Mouse (Mus musculus) intestine, embryonic 16.5 days (tissue): ENCODE results near the gene Asdurf. TPM values are rescaled to one million over a fixed set of nuclear protein-coding genes. Genes with fewer than 3 reads are reported as not detected.
"Not testable (repeated sequence)": the region's sequence is repeated elsewhere in the genome, so short reads cannot be mapped to it uniquely, and the experiment has no call there.

ENCODE experiments used
- ATAC-seq: fragments of 200-750 bp; cut with Nextera tagmentation; 2 replicates; pipeline ENCODE4 v1.8.0; 2017; ENCODE audit warnings: moderate TSS enrichment, moderate library complexity
- H3K27ac ChIP-seq: fragments of 300-500 bp; sonication (generic); 2 replicates; pipeline ENCODE4 v1.5.1; 2014; ENCODE audit warnings: mild to moderate bottlenecking, low read length
- H3K27me3 ChIP-seq: fragments of 300-500 bp; sonication (generic); replicated peaks from 2 replicates; pipeline ENCODE4 v1.6.1; 2014; ENCODE audit warnings: low read length, control low read depth, mixed read lengths; ENCODE audit not compliant: control insufficient read depth, insufficient read depth
- H3K36me3 ChIP-seq: fragments of 300-500 bp; sonication (generic); 2 replicates; pipeline ENCODE4 v1.6.1; 2014; ENCODE audit warnings: low read length, control low read depth; ENCODE audit not compliant: control insufficient read depth, insufficient read depth
- H3K4me1 ChIP-seq: fragments of 300-500 bp; sonication (generic); 2 replicates; pipeline ENCODE4 v1.6.1; 2014; ENCODE audit warnings: low read length, control low read depth, mixed read lengths; ENCODE audit not compliant: control insufficient read depth, insufficient read depth
- H3K4me2 ChIP-seq: fragments of 300-500 bp; sonication (generic); 2 replicates; pipeline ENCODE4 v1.6.1; 2014; ENCODE audit warnings: low read depth, low read length, control low read depth
- H3K4me3 ChIP-seq: fragments of 300-500 bp; sonication (generic); 2 replicates; pipeline ENCODE4 v1.5.1; 2014; ENCODE audit warnings: mild to moderate bottlenecking, low read length
- H3K9ac ChIP-seq: fragments of 300-500 bp; sonication (generic); 2 replicates; pipeline ENCODE4 v1.6.1; 2014; ENCODE audit warnings: low read depth, low read length
- H3K9me3 ChIP-seq: fragments of 300-500 bp; sonication (generic); 2 replicates; pipeline ENCODE4 v1.6.1; 2016; ENCODE audit warnings: low read length, control low read depth; ENCODE audit not compliant: control insufficient read depth
- WGBS: fragments of 180-500 bp; shearing (Covaris S2); extraction: QIAGEN DNeasy Blood & Tissue Kit; methylation state at CpG from one replicate; pipeline ENCODE4 v1.1.7; 2014; 5-methylcytosine and 5-hydroxymethylcytosine counted together
- polyA plus RNA-seq: library from polyadenylated mRNA; unstranded; fragments of >200 nt; fragmentation: Nextera tagmentation; extraction: Ambion mirVana; gene quantifications from 2 replicates; pipeline ENCODE4 v1.2.1, GENCODE M21; 2015

The Asdurf gene
- polyA plus RNA-seq, 1 experiment from 2014 or later, result 7.5 TPM

DNA sequence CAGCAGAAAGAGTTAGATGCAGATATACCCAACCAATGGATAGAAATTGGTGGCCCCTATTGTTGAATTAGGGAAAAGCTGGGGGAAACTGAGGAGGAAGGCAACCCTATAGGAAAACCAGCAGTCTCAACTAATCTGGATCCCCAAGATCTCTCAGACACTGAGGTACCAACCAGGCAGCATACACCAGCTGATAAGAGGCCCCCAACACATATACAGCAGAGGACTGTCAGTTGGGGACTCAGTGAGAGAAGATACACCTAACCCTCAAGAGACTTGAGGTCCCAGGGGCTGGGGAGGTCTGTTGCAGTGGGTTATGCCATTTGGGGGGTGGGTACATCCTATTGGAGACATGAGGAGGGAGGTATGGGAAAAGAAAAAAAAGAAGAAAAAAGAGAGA, 17.0 kb downstream of the Asdurf start:
- no peaks in the 10 kb centered on the region for H3K36me3 ChIP-seq
- H3K9ac ChIP-seq, result no peak overlapping the region
- no peak for ATAC-seq
- H3K27me3 ChIP-seq, result no peaks in the 10 kb centered on the region
- H3K9me3 ChIP-seq, result no peaks in the 10 kb centered on the region
- H3K27ac ChIP-seq, result no peak overlapping the region
- no peaks in the 10 kb centered on the region for H3K4me1 ChIP-seq
- H3K4me3 ChIP-seq, result no peak overlapping the region
- no peak overlapping the region for H3K4me2 ChIP-seq

- H3K27me3 ChIP-seq, H3K4me1 ChIP-seq, ATAC-seq, H3K27ac ChIP-seq, H3K9me3 ChIP-seq, H3K4me3 ChIP-seq, H3K4me2 ChIP-seq, H3K36me3 ChIP-seq, H3K9ac ChIP-seq: not testable (repeated sequence)
- WGBS, result 61% methylated on average over 5 of the region's 5 CpGs
Measured at GRCm38 (mm10) chr1:53333527-53333926, 18.9 kb downstream of the Asdurf start.

GRCm38 (mm10) chr1:53324827-53325494, 27.5 kb downstream of the Asdurf start:
- Histone ChIP-seq H3K27ac (no peak overlapping the region), H3K4me2 (no peak overlapping the region), H3K36me3 (no peaks in the 10 kb centered on the region; the same call in 1 of the 2 replicates), H3K27me3 (no peaks in the 10 kb centered on the region), H3K9ac (no peak overlapping the region), H3K4me3 (no peak overlapping the region), H3K4me1 (no peaks in the 10 kb centered on the region), H3K9me3 (no peaks in the 10 kb centered on the region)
- peak; percentile 58; the same call in 1 of the 2 replicates for ATAC-seq
- 83% methylated on average over 5 of the region's 5 CpGs for WGBS

- H3K4me3 ChIP-seq, result no peak overlapping the region
- H3K27me3 ChIP-seq, result no peaks in the 10 kb centered on the region
- 76% methylated on average over 1 of the region's 1 CpGs for WGBS
- no peak overlapping the region for H3K4me2 ChIP-seq
- H3K9me3 ChIP-seq, result no peaks in the 10 kb centered on the region
- peak; percentile 64 for ATAC-seq
- H3K9ac ChIP-seq, result no peak overlapping the region
- no peaks in the 10 kb centered on the region for H3K4me1 ChIP-seq
- no peaks in the 10 kb centered on the region; the same call in 1 of the 2 replicates for H3K36me3 ChIP-seq
- no peak overlapping the region for H3K27ac ChIP-seq
Measured at GRCm38 (mm10) chr1:53324277-53324676, 28.1 kb downstream of the Asdurf start.

DNA sequence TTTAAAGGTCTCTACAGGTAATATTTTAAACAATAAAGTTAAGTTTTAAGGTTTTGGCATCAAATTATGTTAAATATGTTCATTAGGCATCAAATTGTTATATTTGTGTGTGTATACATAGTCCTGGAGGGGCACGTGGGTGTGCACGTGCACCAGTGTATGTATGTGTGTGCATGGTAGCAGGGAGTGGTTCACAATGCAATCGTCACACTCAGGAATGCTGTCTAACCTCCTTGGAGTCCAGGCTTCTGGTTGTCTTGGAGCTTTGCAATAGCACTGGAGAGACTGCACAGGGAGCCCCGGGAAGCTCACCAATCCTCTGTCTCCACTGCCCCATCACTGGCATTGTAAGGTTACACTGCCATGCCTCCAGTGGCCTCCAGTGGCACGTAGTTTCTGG, 29.2 kb downstream of the Asdurf start:
- H3K36me3 ChIP-seq, result peaks cover under 1% of the 10 kb centered on the region; the same call in 1 of the 2 replicates
- 80% methylated on average over 5 of the region's 5 CpGs for WGBS
- H3K4me1 ChIP-seq, result no peaks in the 10 kb centered on the region
- no peak overlapping the region for H3K27ac ChIP-seq
- no peak overlapping the region for H3K4me2 ChIP-seq
- H3K9me3 ChIP-seq, result no peaks in the 10 kb centered on the region
- no peak overlapping the region for H3K9ac ChIP-seq
- H3K4me3 ChIP-seq, result no peak overlapping the region
- peak; percentile 76 for ATAC-seq
- H3K27me3 ChIP-seq, result no peaks in the 10 kb centered on the region

- Histone ChIP-seq H3K4me3 (no peak overlapping the region), H3K4me2 (no peak overlapping the region), H3K27ac (no peak overlapping the region), H3K27me3 (no peaks in the 10 kb centered on the region), H3K4me1 (no peaks in the 10 kb centered on the region), H3K9me3 (no peaks in the 10 kb centered on the region), H3K36me3 (peaks cover 6% of the 10 kb centered on the region; the same call in 1 of the 2 replicates), H3K9ac (no peak overlapping the region)
- WGBS, result 92% methylated on average over 4 of the region's 4 CpGs
- ATAC-seq, result no peak
Measured at GRCm38 (mm10) chr1:53321662-53322344, 30.6 kb downstream of the Asdurf start.

GRCm38 (mm10) chr1:53312989-53313967, 39.1 kb downstream of the Asdurf start, which contains the start of gene Osgepl1:
Osgepl1 (plus strand) TSS chr1:53313624.
- H3K4me1 ChIP-seq, result no peaks in the 10 kb centered on the region
- no peaks in the 10 kb centered on the region for H3K27me3 ChIP-seq
- 2% methylated on average over 27 of the region's 27 CpGs for WGBS
- peak within 1 kb of the TSS; percentile 57 for H3K4me3 ChIP-seq
- H3K4me2 ChIP-seq, result peak within 1 kb of the TSS; percentile 71
- H3K36me3 ChIP-seq, result peaks cover 6% of the 10 kb centered on the region; the same call in 1 of the 2 replicates
- peak; percentile 99 for ATAC-seq
- peak within 1 kb of the TSS; percentile 75 for H3K9ac ChIP-seq
- H3K9me3 ChIP-seq, result no peaks in the 10 kb centered on the region
- H3K27ac ChIP-seq, result peak within 1 kb of the TSS; percentile 76

DNA sequence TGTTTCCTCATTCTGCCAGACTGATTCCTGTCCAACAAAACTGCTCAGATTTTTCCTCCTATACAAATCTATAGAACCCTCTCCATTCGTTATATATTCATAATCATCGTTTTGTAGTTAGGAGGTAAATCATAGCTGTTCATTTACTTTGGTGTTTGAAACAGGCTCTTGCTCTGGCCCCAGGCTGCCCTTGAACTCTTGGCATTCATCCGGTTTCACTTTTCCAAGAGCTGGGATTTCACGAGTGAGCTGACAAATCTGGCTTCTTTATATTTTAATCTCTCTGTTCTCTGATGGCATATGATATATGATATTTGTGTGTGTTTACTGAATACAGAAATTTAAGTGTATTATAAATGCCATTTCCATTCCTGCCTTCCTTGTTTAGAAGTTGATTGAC, 51.9 kb downstream of the Asdurf start:
- Histone ChIP-seq H3K9ac (no peak overlapping the region), H3K4me3 (no peak overlapping the region), H3K9me3 (no peaks in the 10 kb centered on the region), H3K36me3 (no peaks in the 10 kb centered on the region), H3K27me3 (no peaks in the 10 kb centered on the region), H3K27ac (no peak overlapping the region), H3K4me2 (no peak overlapping the region), H3K4me1 (peaks cover 3% of the 10 kb centered on the region; the same call in 1 of the 2 replicates)
- WGBS, result 83% methylated on average over 4 of the region's 4 CpGs
- ATAC-seq, result no peak
